Mouse (Mus musculus) small intestine, adult 2 months (tissue): ENCODE data around the gene Col6a5. TPM values are rescaled to one million over a fixed set of nuclear protein-coding genes. Genes with fewer than 3 reads are reported as not detected.

Source experiments
- H3K27ac ChIP-seq: fragments of 200-500 bp; 2 replicates; pipeline ENCODE4 v1.5.1; 2012; ENCODE audit warnings: low read depth, low read length, control low read depth, inconsistent platforms; ENCODE audit not compliant: insufficient read depth
- H3K27me3 ChIP-seq: fragments of 200-500 bp; 2 replicates; pipeline ENCODE4 v1.6.1; 2012; ENCODE audit warnings: mild to moderate bottlenecking, moderate library complexity, low read length, inconsistent platforms; ENCODE audit not compliant: control insufficient read depth, insufficient read depth
- H3K36me3 ChIP-seq: fragments of 200-500 bp; 2 replicates; pipeline ENCODE4 v1.6.1; 2012; ENCODE audit warnings: mild to moderate bottlenecking, low read length, control low read depth, inconsistent platforms; ENCODE audit not compliant: control insufficient read depth, insufficient read depth
- H3K4me1 ChIP-seq: fragments of 200-500 bp; 2 replicates; pipeline ENCODE4 v1.6.1; 2012; ENCODE audit warnings: low read length, inconsistent platforms, mixed read lengths; ENCODE audit not compliant: control insufficient read depth, insufficient read depth, insufficient read length
- H3K4me3 ChIP-seq: fragments of 200-500 bp; 2 replicates; pipeline ENCODE4 v1.5.1; 2012; ENCODE audit warnings: low read depth, mild to moderate bottlenecking, control low read depth, inconsistent platforms, low read length, moderate library complexity
- CTCF ChIP-seq: fragments of 200-500 bp; IDR thresholded peaks from 2 replicates; pipeline ENCODE4 v1.5.1; 2012; ENCODE audit warnings: low read depth, mild to moderate bottlenecking, control low read depth, inconsistent platforms, low read length, moderate library complexity, mixed read lengths; ENCODE audit not compliant: insufficient replicate concordance, insufficient read length; ENCODE audit errors: extremely low read depth
- POLR2A ChIP-seq: fragments of 200-500 bp; IDR thresholded peaks from 2 replicates; pipeline ENCODE4 v1.6.1; 2012; ENCODE audit warnings: low read depth, mild to moderate bottlenecking, control low read depth, inconsistent platforms, low read length, moderate library complexity
- WGBS: fragments of 180-500 bp; shearing (Covaris S2); methylation state at CpG from one replicate; pipeline ENCODE4 v1.1.7; 2018; 5-methylcytosine and 5-hydroxymethylcytosine counted together
- polyA plus RNA-seq: library from polyadenylated mRNA; depleted of rRNA; stranded (reverse); fragments of >200 nt; gene quantifications from 2 replicates; pipeline ENCODE4 v1.2.3, GENCODE M21; 2012

Col6a5 gene
- polyA plus RNA-seq, 1 experiment: 1.0 TPM

DNA sequence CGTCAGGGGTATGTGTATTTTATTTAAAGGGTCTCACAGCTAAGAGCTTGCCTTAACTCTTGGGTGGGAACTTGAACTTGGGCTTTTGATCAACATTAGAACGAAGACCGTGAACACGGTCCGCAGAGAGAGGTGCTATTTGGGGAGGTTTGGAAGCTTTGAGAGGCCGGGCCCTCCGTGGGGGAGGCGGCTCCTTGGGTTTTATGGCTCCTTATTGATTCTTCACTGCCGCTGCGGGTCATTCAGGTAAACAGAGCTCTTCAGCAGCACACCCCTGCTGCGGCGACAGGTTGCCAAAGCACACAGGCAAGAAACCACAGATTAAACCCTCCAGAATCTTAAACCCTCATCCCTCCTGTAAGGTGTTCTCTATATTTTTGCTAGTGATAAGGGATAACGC lies 16.4 kb upstream of the Col6a5 start:
- TF ChIP-seq POLR2A (no peak), CTCF (no peak)
- H3K27me3 ChIP-seq: no peaks in the 10 kb centered on the region
- 13% methylated on average over 13 of the region's 13 CpGs for WGBS

DNA sequence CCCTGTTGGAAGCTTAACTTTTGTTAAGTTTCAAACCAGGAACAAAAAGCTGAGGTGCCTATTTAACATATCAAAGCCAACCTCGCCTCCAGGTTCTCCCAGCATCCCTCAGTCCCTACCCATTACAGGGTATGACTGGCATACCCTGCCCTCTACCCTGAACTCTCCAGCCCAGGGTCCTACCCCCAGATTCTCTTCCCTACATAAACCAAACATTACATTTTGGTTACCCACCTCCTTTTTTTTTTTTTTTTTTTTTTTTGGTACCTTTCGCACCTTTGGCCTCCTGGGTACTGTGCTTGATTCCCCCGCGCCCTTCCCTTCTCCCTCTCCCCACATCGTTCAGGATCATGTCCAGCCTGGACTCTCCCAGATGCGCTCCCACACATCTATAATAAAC lies 15.9 kb upstream of the Col6a5 start:
- no peak for TF ChIP-seq CTCF
- TF ChIP-seq POLR2A: no peak
- H3K4me1 ChIP-seq: no peaks in the 10 kb centered on the region
- no peak overlapping the region for H3K4me3 ChIP-seq
- no peak overlapping the region for H3K27ac ChIP-seq
- 57% methylated on average over 6 of the region's 6 CpGs for WGBS
- H3K36me3 ChIP-seq: no peaks in the 10 kb centered on the region
- no peaks in the 10 kb centered on the region for H3K27me3 ChIP-seq

More for the DNA sequence above, 16.4 kb upstream of the Col6a5 start:
- H3K36me3 ChIP-seq: no peaks in the 10 kb centered on the region
- no peak overlapping the region for H3K27ac ChIP-seq
- no peaks in the 10 kb centered on the region for H3K4me1 ChIP-seq
- H3K4me3 ChIP-seq: no peak overlapping the region

DNA sequence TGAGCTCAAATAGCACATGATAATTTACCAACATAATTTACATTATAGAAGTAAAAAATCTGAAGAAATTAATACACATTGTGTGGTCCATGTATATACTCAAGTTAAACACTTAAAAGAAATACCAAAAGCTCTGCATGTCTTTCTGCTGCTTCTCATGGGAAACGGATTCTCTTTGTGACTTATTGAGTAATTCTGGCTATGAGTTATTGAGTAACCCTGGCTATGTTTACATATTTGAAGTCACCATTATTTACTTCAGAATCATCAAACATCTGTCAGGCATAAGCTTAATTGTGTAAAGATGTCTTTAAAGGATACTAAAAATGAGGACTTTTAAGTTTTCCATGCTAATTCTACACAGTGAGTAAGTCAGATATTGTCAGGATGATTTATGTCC lies 13.3 kb upstream of the Col6a5 start:
- Histone ChIP-seq H3K4me3 (no peak overlapping the region), H3K4me1 (no peaks in the 10 kb centered on the region), H3K27ac (no peak overlapping the region), H3K27me3 (no peaks in the 10 kb centered on the region), H3K36me3 (no peaks in the 10 kb centered on the region)
- 31% methylated on average over 1 of the region's 1 CpGs for WGBS
- TF ChIP-seq POLR2A: no peak
- no peak for TF ChIP-seq CTCF

DNA sequence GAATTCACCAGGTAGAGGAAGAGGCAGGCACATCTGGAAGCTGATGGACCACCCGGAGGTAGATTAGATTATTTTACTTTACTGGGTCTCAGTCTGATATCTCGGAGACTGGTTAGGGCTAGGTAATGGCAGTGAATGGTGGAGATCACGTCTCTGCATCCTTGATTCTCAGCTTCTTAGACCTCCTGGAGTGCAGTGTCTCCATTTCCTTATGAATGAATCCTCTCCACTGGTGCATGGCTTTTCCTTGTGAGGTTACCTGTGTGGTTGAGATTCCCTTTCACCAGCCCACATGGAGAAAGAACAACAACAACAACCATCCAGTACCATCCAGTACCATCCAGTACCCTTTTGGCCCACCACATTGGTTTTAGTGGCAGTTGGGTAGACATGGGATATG lies 11.6 kb upstream of the Col6a5 start:
- H3K36me3 ChIP-seq: no peaks in the 10 kb centered on the region
- no peak overlapping the region for H3K27ac ChIP-seq
- WGBS: 88% methylated on average over 3 of the region's 3 CpGs
- TF ChIP-seq CTCF (no peak), POLR2A (no peak)
- no peaks in the 10 kb centered on the region for H3K4me1 ChIP-seq
- H3K27me3 ChIP-seq: no peaks in the 10 kb centered on the region
- H3K4me3 ChIP-seq: no peak overlapping the region

DNA sequence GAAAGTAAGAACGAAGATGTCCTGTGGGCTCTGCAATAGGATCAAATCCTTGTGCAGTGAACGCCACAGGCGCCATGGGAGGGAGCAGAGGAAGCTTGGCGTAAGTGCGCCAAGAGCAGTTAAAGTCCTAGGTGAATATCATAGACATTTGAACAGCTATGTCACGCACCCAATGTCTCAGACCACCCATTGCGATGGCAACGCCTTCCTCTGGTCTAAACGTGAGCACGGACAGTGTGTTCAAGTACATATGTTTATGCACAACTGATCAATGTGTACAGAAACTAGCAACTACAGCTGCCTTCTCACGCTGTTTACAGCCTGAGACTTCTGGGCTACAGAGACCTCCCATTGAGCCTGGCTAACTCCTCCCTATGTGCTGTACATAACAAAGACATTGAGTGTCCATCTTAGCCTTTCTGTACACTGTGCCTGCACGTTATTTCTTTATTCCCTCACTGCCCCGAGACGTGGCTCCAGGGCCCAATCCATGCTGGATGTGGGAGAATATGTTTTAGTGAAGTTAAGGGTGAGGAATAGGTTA lies 11.0 kb upstream of the Col6a5 start:
- H3K4me1 ChIP-seq: no peaks in the 10 kb centered on the region
- H3K36me3 ChIP-seq: no peaks in the 10 kb centered on the region
- no peaks in the 10 kb centered on the region for H3K27me3 ChIP-seq
- 80% methylated on average over 14 of the region's 14 CpGs for WGBS
- TF ChIP-seq CTCF (no peak), POLR2A (no peak)
- H3K27ac ChIP-seq: no peak overlapping the region
- no peak overlapping the region for H3K4me3 ChIP-seq

DNA sequence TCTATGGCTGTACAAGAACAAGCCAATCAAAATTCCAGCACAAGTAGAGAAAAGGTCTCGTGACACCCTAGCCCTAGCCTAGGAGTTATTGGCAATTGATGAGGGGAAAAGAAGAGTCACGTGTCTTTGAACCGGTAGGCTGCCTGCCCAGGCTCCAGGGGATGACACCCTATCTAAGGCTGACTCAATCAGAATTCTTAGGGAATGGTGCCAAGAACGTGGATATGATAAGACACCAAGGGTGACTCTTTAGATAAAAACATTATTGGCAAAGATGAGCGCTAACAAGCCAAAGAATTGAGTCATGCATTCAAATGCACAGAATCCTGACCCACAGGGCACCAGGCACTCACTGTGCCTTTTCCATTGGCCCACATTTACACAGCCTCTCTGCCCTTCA lies 10.5 kb upstream of the Col6a5 start:
- Histone ChIP-seq H3K27me3 (no peaks in the 10 kb centered on the region), H3K4me1 (no peaks in the 10 kb centered on the region), H3K4me3 (no peak overlapping the region), H3K27ac (no peak overlapping the region), H3K36me3 (no peaks in the 10 kb centered on the region)
- WGBS: 71% methylated on average over 5 of the region's 5 CpGs
- TF ChIP-seq POLR2A (no peak), CTCF (no peak)

DNA sequence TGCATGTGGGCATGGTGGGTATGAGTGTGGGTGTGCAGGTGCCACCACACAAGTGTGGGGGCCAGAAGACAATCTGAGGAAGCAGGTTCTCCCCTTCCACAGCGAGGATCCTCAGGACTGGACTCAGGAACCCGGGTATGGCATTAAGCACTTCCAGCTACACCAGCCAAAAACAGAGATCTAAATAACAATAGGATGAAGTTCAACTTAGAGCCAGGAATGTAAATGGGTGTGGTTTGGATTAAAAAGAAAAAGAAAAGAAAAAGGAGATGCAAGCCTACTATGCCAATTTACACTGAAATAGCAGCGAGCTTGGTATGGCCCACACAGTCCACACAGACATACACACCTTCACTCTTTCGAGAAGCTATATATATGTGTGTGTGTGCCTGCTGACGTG lies 7.5 kb upstream of the Col6a5 start:
- H3K27me3 ChIP-seq: no peaks in the 10 kb centered on the region
- no peak overlapping the region for H3K27ac ChIP-seq
- no peaks in the 10 kb centered on the region for H3K4me1 ChIP-seq
- H3K36me3 ChIP-seq: no peaks in the 10 kb centered on the region
- 77% methylated on average over 5 of the region's 5 CpGs for WGBS
- no peak overlapping the region for H3K4me3 ChIP-seq
- TF ChIP-seq POLR2A (no peak), CTCF (no peak)
